Mouse (Mus musculus) neural tube, embryonic 11.5 days (tissue): ENCODE data around the gene Pde1c. TPM values are rescaled to one million over a fixed set of nuclear protein-coding genes. Genes with fewer than 3 reads are reported as not detected.

ENCODE experiments used
- ATAC-seq: fragments of 200-750 bp; cut with Nextera tagmentation; 2 replicates; pipeline ENCODE4 v1.8.0; 2017; ENCODE audit warnings: moderate number of reproducible peaks, mild to moderate bottlenecking, moderate TSS enrichment, moderate library complexity; ENCODE audit not compliant: insufficient read depth, low FRiP score, low TSS enrichment
- DNase-seq: peaks from one replicate; pipeline ENCODE4 v3.0.0-alpha.2; 2015; ENCODE audit warnings: low spot score
- H3K27ac ChIP-seq: fragments of 300-500 bp; sonication (generic); 2 replicates; pipeline ENCODE4 v1.5.1; 2014; ENCODE audit warnings: low read depth, mild to moderate bottlenecking, low read length
- H3K27me3 ChIP-seq: fragments of 300-500 bp; sonication (generic); 2 replicates; pipeline ENCODE4 v1.6.1; 2014; ENCODE audit warnings: mild to moderate bottlenecking, low read length, mixed read lengths; ENCODE audit not compliant: control insufficient read depth, insufficient read depth
- H3K36me3 ChIP-seq: fragments of 300-500 bp; sonication (generic); 2 replicates; pipeline ENCODE4 v1.6.1; 2014; ENCODE audit warnings: mild to moderate bottlenecking, low read length, moderate library complexity, mixed read lengths; ENCODE audit not compliant: control insufficient read depth, insufficient read depth
- H3K4me1 ChIP-seq: fragments of 300-500 bp; sonication (generic); 2 replicates; pipeline ENCODE4 v1.6.1; 2014; ENCODE audit warnings: low read length, mixed read lengths; ENCODE audit not compliant: control insufficient read depth, insufficient read depth
- H3K4me2 ChIP-seq: fragments of 300-500 bp; sonication (generic); 2 replicates; pipeline ENCODE4 v1.6.1; 2014; ENCODE audit warnings: low read depth, mild to moderate bottlenecking, moderate library complexity
- H3K4me3 ChIP-seq: fragments of 300-500 bp; sonication (generic); 2 replicates; pipeline ENCODE4 v1.5.1; 2014; ENCODE audit warnings: low read depth, low read length
- H3K9ac ChIP-seq: fragments of 300-500 bp; sonication (generic); 2 replicates; pipeline ENCODE4 v1.6.1; 2014; ENCODE audit warnings: mild to moderate bottlenecking, low read length
- H3K9me3 ChIP-seq: fragments of 300-500 bp; sonication (generic); 2 replicates; pipeline ENCODE4 v1.6.1; 2016; ENCODE audit warnings: low read length; ENCODE audit not compliant: control insufficient read depth
- WGBS: fragments of 180-500 bp; shearing (Covaris S2); extraction: QIAGEN DNeasy Blood & Tissue Kit; methylation state at CpG from one replicate; pipeline ENCODE4 v1.1.7; 2014; 5-methylcytosine and 5-hydroxymethylcytosine counted together
- microRNA-seq: library from miRNA; unstranded; fragments of <30 nt; microRNA quantifications from one replicate; pipeline ENCODE4, GENCODE M21; 2016
- polyA plus RNA-seq: library from polyadenylated mRNA; unstranded; fragments of >200 nt; fragmentation: Nextera tagmentation; extraction: Ambion mirVana; gene quantifications from 2 replicates; pipeline ENCODE4 v1.2.1, GENCODE M21; 2014

Pde1c gene
- polyA plus RNA-seq, 1 experiment from 2014 or later: 2.9 TPM

GRCm38 (mm10) chr6:56027318-56027717, 541.6 kb downstream of the Pde1c start:
- no peak for DNase-seq
- ATAC-seq: no peak
- H3K9me3 ChIP-seq: no peaks in the 10 kb centered on the region
- H3K36me3 ChIP-seq: no peaks in the 10 kb centered on the region
- H3K4me1 ChIP-seq: no peaks in the 10 kb centered on the region
- WGBS: 86% methylated on average over 6 of the region's 6 CpGs
- H3K9ac ChIP-seq: no peak overlapping the region
- no peak overlapping the region for H3K4me2 ChIP-seq
- no peak overlapping the region for H3K27ac ChIP-seq
- H3K27me3 ChIP-seq: no peaks in the 10 kb centered on the region
- H3K4me3 ChIP-seq: no peak overlapping the region

- no peaks in the 10 kb centered on the region for H3K4me1 ChIP-seq
- H3K9me3 ChIP-seq: no peaks in the 10 kb centered on the region
- ATAC-seq (no peak), DNase-seq (no peak)
- no peaks in the 10 kb centered on the region for H3K36me3 ChIP-seq
- no peak overlapping the region for H3K9ac ChIP-seq
- H3K4me2 ChIP-seq: no peak overlapping the region
- no peak overlapping the region for H3K27ac ChIP-seq
- no peak overlapping the region for H3K4me3 ChIP-seq
- WGBS: 65% methylated on average over 2 of the region's 2 CpGs
- no peaks in the 10 kb centered on the region for H3K27me3 ChIP-seq
Observed at GRCm38 (mm10) chr6:56025533-56025932, 543.4 kb downstream of the Pde1c start.

Small RNAs within 50 kb of the gene (microRNA-seq; reads per million reads assigned to microRNA genes)
- not detected for gene Gm44413

Other genes with a start within 250 kb of the Pde1c start
- gene Lsm5, start 135.6 kb upstream of the Pde1c start, polyA plus RNA-seq: 172 and 177 TPM in 2 replicates
- gene Avl9, start 145.8 kb upstream of the Pde1c start, polyA plus RNA-seq: 31.3 and 32.7 TPM in 2 replicates
- gene Kbtbd2, start 228.7 kb upstream of the Pde1c start, polyA plus RNA-seq: 31.2 and 33.9 TPM in 2 replicates